Mouse (Mus musculus) heart, adult 2 months (tissue): ENCODE data around the gene Gprin2.

ENCODE experiments used
- CTCF ChIP-seq: fragments of 200-600 bp; IDR thresholded peaks from 2 replicates; pipeline ENCODE4 v1.8.1; 2022; ENCODE audit warnings: antibody characterized with exemption, mild to moderate bottlenecking, moderate library complexity
- EP300 ChIP-seq: fragments of 200-500 bp; IDR thresholded peaks from 2 replicates; pipeline ENCODE4 v1.6.1; 2011; ENCODE audit warnings: low read depth, low read length, control low read depth; ENCODE audit not compliant: insufficient read depth
- POLR2A ChIP-seq: fragments of 200-500 bp; IDR thresholded peaks from 2 replicates; pipeline ENCODE4 v1.6.1; 2011; ENCODE audit warnings: mild to moderate bottlenecking, low read depth, low read length, control low read depth; ENCODE audit not compliant: insufficient read depth

- TF ChIP-seq CTCF: no peak
- TF ChIP-seq EP300: no peak
- no peak for TF ChIP-seq POLR2A
Observed at GRCm38 (mm10) chr14:34228830-34229506, 27.5 kb upstream of the Gprin2 start.
